Comparison of ENCODE assay signal across 18 mouse cellular contexts in the genomic region with DNA sequence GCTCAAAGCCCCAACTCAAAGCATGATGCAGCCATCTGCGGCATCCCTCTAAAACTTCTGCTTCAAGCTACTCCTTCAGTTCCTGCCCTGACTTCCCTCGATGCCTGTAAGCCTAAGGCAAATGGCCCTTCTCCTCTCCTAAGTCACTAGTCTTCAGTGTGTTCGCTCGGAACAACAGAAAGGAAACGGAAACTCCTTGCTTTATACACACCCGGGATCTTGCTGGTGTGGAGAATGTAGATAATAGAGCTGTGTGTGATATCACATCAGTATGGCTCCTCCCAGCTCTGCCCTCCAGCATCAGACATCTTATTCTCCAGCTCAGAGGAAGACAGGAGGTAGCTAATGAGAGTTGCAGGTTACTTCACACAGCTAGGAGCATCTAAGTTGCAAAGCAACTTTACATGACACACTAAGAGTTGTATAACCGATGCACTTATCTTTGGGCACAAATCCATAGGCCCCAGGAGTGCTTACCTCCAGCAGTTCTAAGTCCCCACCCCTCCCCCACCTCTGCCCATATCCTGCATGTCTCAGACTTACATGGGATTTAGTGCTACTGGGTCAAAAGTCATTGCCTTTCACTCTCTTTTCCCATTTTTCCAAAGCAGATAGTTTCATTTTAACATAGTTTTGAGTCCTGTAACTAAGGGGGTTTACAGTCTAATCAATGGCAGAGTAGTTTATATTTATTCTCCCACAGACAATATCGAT. TPM values are rescaled to one million over a fixed set of nuclear protein-coding genes. Genes with fewer than 3 reads are reported as not detected.
DNase-seq lines count a peak whose midpoint lies in the region; ATAC-seq and TF ChIP-seq lines count a peak whose summit lies in the region.
"Had no signal": no experiment of that assay in that cellular context is flagged by ENCODE, and none has a peak within 500 bp of the region (broad histone marks: within the 10 kb centered on the region; RNA-seq: fewer than 3 reads in every experiment).

No protein-coding gene starts in this region.

- 52% methylated on average over 8 of the region's 8 CpGs for WGBS in heart, embryonic 11.5 days (ENCODE audit: insufficient replicate concordance)
- WGBS in liver, embryonic 12.5 days (ENCODE audit: insufficient replicate concordance), result 30% methylated on average over 8 of the region's 8 CpGs
- WGBS in kidney, embryonic 16.5 days, result 77% methylated on average over 8 of the region's 8 CpGs
- 80% methylated on average over 8 of the region's 8 CpGs for WGBS in midbrain, embryonic 16.5 days

- H3K27me3 ChIP-seq in heart, embryonic 11.5 days (ENCODE audit: control insufficient read depth, insufficient read depth, low read length), result 0 out of 2 replicates have a peak, but pooled peaks cover 3% of the 10 kb centered on the region
- 0 out of 2 replicates have a peak, but pooled peaks cover 1% of the 10 kb centered on the region for H3K27me3 ChIP-seq in G1E (ENCODE audit: insufficient read depth, low read length)
- peaks cover 5% of the 10 kb centered on the region for H3K27me3 ChIP-seq in liver, embryonic 12.5 days (replicated peaks)
- no peaks in the 10 kb centered on the region for H3K27me3 ChIP-seq in kidney, embryonic 16.5 days (ENCODE audit: insufficient read depth, low read length)
- H3K27me3 ChIP-seq in midbrain, embryonic 16.5 days (ENCODE audit: control insufficient read depth, insufficient read depth, low read depth, low read length), result peaks cover 2% of the 10 kb centered on the region

- no peak for ATAC-seq in heart, embryonic 11.5 days (replicated peaks; ENCODE audit: insufficient number of reproducible peaks, low FRiP score, low TSS enrichment)
- peak; percentile 74 for ATAC-seq in G1E (ENCODE audit: extremely low read depth, insufficient number of reproducible peaks, low FRiP score, poor library complexity, severe bottlenecking)
- ATAC-seq in liver, embryonic 12.5 days, result peak; percentile 88
- no peak for ATAC-seq in kidney, embryonic 16.5 days (ENCODE audit: low FRiP score, low TSS enrichment)
- no peak for ATAC-seq in midbrain, embryonic 16.5 days
- ATAC-seq: hindbrain, embryonic 16.5 days had no signal

- H3K9ac ChIP-seq in heart, embryonic 11.5 days (ENCODE audit: low read depth, low read length), result peak overlapping the region; percentile 16; the same call in 1 of the 2 replicates
- peak overlapping the region; percentile 61 for H3K9ac ChIP-seq in liver, embryonic 12.5 days
- H3K9ac ChIP-seq in kidney, embryonic 16.5 days (replicated peaks; ENCODE audit: low read length), result no peak overlapping the region
- no peak overlapping the region for H3K9ac ChIP-seq in midbrain, embryonic 16.5 days (ENCODE audit: low read depth, low read length)
- H3K9ac ChIP-seq: limb, embryonic 12.5 days had no signal

- no peak overlapping the region for H3K27ac ChIP-seq in heart, embryonic 11.5 days (ENCODE audit: low read depth, low read length)
- peak overlapping the region; percentile 72; the same call in 1 of the 2 replicates for H3K27ac ChIP-seq in brown adipose tissue, adult 24 weeks (replicated peaks; ENCODE audit: low read depth, low read length)
- peak overlapping the region; percentile 82 for H3K27ac ChIP-seq in liver, embryonic 12.5 days
- no peak overlapping the region for H3K27ac ChIP-seq in kidney, embryonic 16.5 days (ENCODE audit: low read length)
- H3K27ac ChIP-seq in midbrain, embryonic 16.5 days (ENCODE audit: low read length), result no peak overlapping the region
- H3K27ac ChIP-seq: embryonic facial prominence, embryonic 10.5 days; limb, embryonic 12.5 days had no signal

- H3K36me3 ChIP-seq in heart, embryonic 11.5 days (ENCODE audit: control insufficient read depth, insufficient read depth, low read length), result no peaks in the 10 kb centered on the region
- no peaks in the 10 kb centered on the region for H3K36me3 ChIP-seq in G1E (replicated peaks)
- H3K36me3 ChIP-seq in liver, embryonic 12.5 days, result no peaks in the 10 kb centered on the region
- H3K36me3 ChIP-seq in kidney, embryonic 16.5 days (ENCODE audit: insufficient read depth, low read length), result no peaks in the 10 kb centered on the region
- no peaks in the 10 kb centered on the region for H3K36me3 ChIP-seq in midbrain, embryonic 16.5 days (ENCODE audit: control insufficient read depth, insufficient read depth, low read length)
- H3K36me3 ChIP-seq: embryonic facial prominence, embryonic 10.5 days; limb, embryonic 12.5 days had no signal

- H3K4me1 ChIP-seq in heart, embryonic 11.5 days (ENCODE audit: control insufficient read depth, insufficient read depth, low read length), result peaks cover 17% of the 10 kb centered on the region; the same call in 1 of the 2 replicates
- H3K4me1 ChIP-seq in G1E (ENCODE audit: insufficient read depth, low read depth, low read length), result peaks cover 76% of the 10 kb centered on the region
- H3K4me1 ChIP-seq in brown adipose tissue, adult 24 weeks (ENCODE audit: control insufficient read depth, insufficient read depth, insufficient read length, low read length), result peaks cover 10% of the 10 kb centered on the region
- H3K4me1 ChIP-seq in liver, embryonic 12.5 days, result peaks cover 78% of the 10 kb centered on the region
- peaks cover 15% of the 10 kb centered on the region for H3K4me1 ChIP-seq in kidney, embryonic 16.5 days (ENCODE audit: insufficient read depth, low read length)
- no peaks in the 10 kb centered on the region for H3K4me1 ChIP-seq in midbrain, embryonic 16.5 days (ENCODE audit: control insufficient read depth, insufficient read depth, low read length)
- H3K4me1 ChIP-seq: limb, embryonic 12.5 days had no signal

- intact Hi-C loops in heart, postnatal 25 days (cut with DNase I), result loop anchor here (5.0 kb wide), 1 partner anchor 220 kb away; the partner anchor contains the start of gene Stum

- H3K9me3 ChIP-seq in heart, embryonic 11.5 days (replicated peaks; ENCODE audit: control insufficient read depth, low read length), result no peaks in the 10 kb centered on the region
- H3K9me3 ChIP-seq in G1E (replicated peaks), result peaks cover 3% of the 10 kb centered on the region
- no peaks in the 10 kb centered on the region for H3K9me3 ChIP-seq in liver, embryonic 12.5 days (replicated peaks)
- H3K9me3 ChIP-seq in kidney, embryonic 16.5 days (ENCODE audit: low read length), result no peaks in the 10 kb centered on the region
- H3K9me3 ChIP-seq in midbrain, embryonic 16.5 days (replicated peaks; ENCODE audit: control insufficient read depth, low read length, poor library complexity, severe bottlenecking), result no peaks in the 10 kb centered on the region
- H3K9me3 ChIP-seq: embryonic facial prominence, embryonic 10.5 days; limb, embryonic 12.5 days had no signal

- TF ChIP-seq CTCF in G1E (IDR thresholded peaks at IDR 0.05; ENCODE audit: low read depth, low read length), result no peak

- no peak overlapping the region for H3K4me2 ChIP-seq in heart, embryonic 11.5 days
- peak overlapping the region; percentile 70 for H3K4me2 ChIP-seq in liver, embryonic 12.5 days
- no peak overlapping the region for H3K4me2 ChIP-seq in kidney, embryonic 16.5 days (replicated peaks; ENCODE audit: low read depth, low read length)
- H3K4me2 ChIP-seq in midbrain, embryonic 16.5 days (ENCODE audit: low read length), result no peak overlapping the region
- H3K4me2 ChIP-seq: limb, embryonic 12.5 days had no signal

- DNase-seq in heart, postnatal 25 days (ENCODE audit: low spot score), result no peak
- no peak for DNase-seq in G1E (ENCODE audit: low spot score)
- no peak for DNase-seq in layer of hippocampus, adult 9-11 months
- DNase-seq: adrenal gland, postnatal 10 days; cerebellum, adult 11 months; cerebellum, postnatal 25 days; gastrocnemius, postnatal 25 days; kidney, adult 2 months; lung, postnatal 4 days; thymus, adult 2 months had no signal

- H3K4me3 ChIP-seq in heart, embryonic 11.5 days (ENCODE audit: low read depth, low read length), result no peak overlapping the region
- H3K4me3 ChIP-seq in G1E (ENCODE audit: low read depth, low read length), result peak overlapping the region; percentile 57; the same call in 1 of the 2 replicates
- H3K4me3 ChIP-seq in brown adipose tissue, adult 24 weeks (ENCODE audit: insufficient read depth, low read depth, low read length), result no peak overlapping the region
- peak overlapping the region; percentile 38 for H3K4me3 ChIP-seq in liver, embryonic 12.5 days
- H3K4me3 ChIP-seq in kidney, embryonic 16.5 days (ENCODE audit: low read length), result no peak overlapping the region
- no peak overlapping the region for H3K4me3 ChIP-seq in midbrain, embryonic 16.5 days (ENCODE audit: low read depth, low read length)
- H3K4me3 ChIP-seq: embryonic facial prominence, embryonic 10.5 days; limb, embryonic 12.5 days had no signal

RNA-seq across cellular contexts. Expression of gene Psen2, which starts 1.2 kb away (rescaled TPM):
- 14.7 and 17.3 TPM in 2 replicates for polyA plus RNA-seq in heart, embryonic 11.5 days (2014; fragmentation: Nextera tagmentation; extraction: Ambion mirVana)
- total RNA-seq in heart, postnatal 25 days (2021), result 10 to 100 TPM; 12.4 to 13.9 TPM
- total RNA-seq in G1E (2014; fragmentation: Nextera tagmentation), result 19.4 and 24.1 TPM in 2 replicates
- 126 and 146 TPM in 2 replicates for total RNA-seq in G1E (2017)
- 15.8 and 20.2 TPM in 2 replicates for polyA plus RNA-seq in G1E (2012)
- polyA plus RNA-seq in brown adipose tissue, adult 24 weeks (2012; ENCODE audit: insufficient read depth, insufficient read length, missing spikeins), result 11.6 and 17.9 TPM in 2 replicates
- 20.9 and 21.3 TPM in 2 replicates for polyA plus RNA-seq in liver, embryonic 12.5 days (2016; fragmentation: Nextera tagmentation; extraction: Ambion mirVana)
- 24.1 and 24.5 TPM in 2 replicates for polyA plus RNA-seq in kidney, embryonic 16.5 days (2015; fragmentation: Nextera tagmentation; extraction: Ambion mirVana)
- 15.0 and 20.2 TPM in 2 replicates for polyA plus RNA-seq in midbrain, embryonic 16.5 days (2015; fragmentation: Nextera tagmentation; extraction: Ambion mirVana)

Comparison
In these comparisons a context has a peak if more than half of its experiments do, and no peak if none do; other contexts are left out.
1. ATAC-seq: peak in G1E (single experiment) and liver, embryonic 12.5 days (single experiment); none in heart, embryonic 11.5 days (single experiment), kidney, embryonic 16.5 days (single experiment) and midbrain, embryonic 16.5 days (single experiment).
2. H3K27ac ChIP-seq: peak in brown adipose tissue, adult 24 weeks (single experiment) and liver, embryonic 12.5 days (single experiment); none in heart, embryonic 11.5 days (single experiment), kidney, embryonic 16.5 days (single experiment) and midbrain, embryonic 16.5 days (single experiment).
3. H3K4me3 ChIP-seq: peak in G1E (single experiment) and liver, embryonic 12.5 days (single experiment); none in heart, embryonic 11.5 days (single experiment), brown adipose tissue, adult 24 weeks (single experiment), kidney, embryonic 16.5 days (single experiment) and midbrain, embryonic 16.5 days (single experiment).
4. H3K9ac ChIP-seq: peak in heart, embryonic 11.5 days (single experiment) and liver, embryonic 12.5 days (single experiment); none in kidney, embryonic 16.5 days (single experiment) and midbrain, embryonic 16.5 days (single experiment).